Mouse (Mus musculus): Measurements from ENCODE around the gene Tmem263. TPM values are rescaled to one million over a fixed set of nuclear protein-coding genes. Genes with fewer than 3 reads are reported as not detected.

Gene Tmem263
- polyA plus RNA-seq (2012; fragmentation: generic; extraction: Trizol) = 12.6 TPM

GRCm38 (mm10) chr10:85102247-85103084, at the start of gene Tmem263, which contains the start of gene Fhl4:
TSS of gene Tmem263 (plus strand) at chr10:85102627.
TSS of gene Fhl4 (minus strand) at chr10:85102495.
- Histone ChIP-seq H3K4me3 (peak within 1 kb of the TSS; percentile 85), H3ac (ENCODE audit: control insufficient read depth, insufficient read length) (peak within 1 kb of the TSS; percentile 49), H3K79me2 (ENCODE audit: control insufficient read depth, insufficient read depth) (peaks cover 44% of the 10 kb centered on the region), H3K36me3 (ENCODE audit: control insufficient read depth, insufficient read depth) (no peaks in the 10 kb centered on the region), H3K4me2 (ENCODE audit: low read depth) (peak within 1 kb of the TSS; percentile 93), H3K27me3 (ENCODE audit: control insufficient read depth, insufficient read depth, insufficient read length) (no peaks in the 10 kb centered on the region)
- TF ChIP-seq E2F4 (IDR thresholded peaks at IDR 0.05; ENCODE audit: insufficient read depth) (peak; percentile 28), POLR2AphosphoS2 (IDR thresholded peaks at IDR 0.05; ENCODE audit: insufficient read length, low read depth) (peak; percentile 66), REST (IDR thresholded peaks at IDR 0.05; ENCODE audit: insufficient read depth, insufficient read length) (no peak), MYOG (IDR thresholded peaks at IDR 0.05; ENCODE audit: control insufficient read depth in 1 of 3, insufficient read depth in 1 of 3, insufficient read length in 2 of 3, low read depth in 2 of 3) (peak in 1 of 3 experiments; percentile 2), SRF (IDR thresholded peaks at IDR 0.05; ENCODE audit: control insufficient read depth, insufficient read length, low read depth) (no peak), USF1 (IDR thresholded peaks at IDR 0.05; ENCODE audit: low read depth) (no peak), POLR2A (IDR thresholded peaks at IDR 0.05; ENCODE audit: insufficient read length, low read depth) (peak; percentile 65)

- Histone ChIP-seq H3K79me2 (ENCODE audit: control insufficient read depth, insufficient read depth) (no peaks in the 10 kb centered on the region), H3K36me3 (ENCODE audit: control insufficient read depth, insufficient read depth) (no peaks in the 10 kb centered on the region), H3K4me3 (no peak overlapping the region), H3K4me2 (ENCODE audit: low read depth) (no peak overlapping the region), H3ac (ENCODE audit: control insufficient read depth, insufficient read length) (no peak overlapping the region), H3K27me3 (ENCODE audit: control insufficient read depth, insufficient read depth, insufficient read length) (peaks cover 5% of the 10 kb centered on the region)
- TF ChIP-seq E2F4 (IDR thresholded peaks at IDR 0.05; ENCODE audit: insufficient read depth) = no peak
Observed at GRCm38 (mm10) chr10:85054876-85055275, 47.6 kb upstream of the Tmem263 start.

GRCm38 (mm10) chr10:85071605-85072152, 30.7 kb upstream of the Tmem263 start:
- H3K27me3 ChIP-seq (ENCODE audit: control insufficient read depth, insufficient read depth, insufficient read length) = no peaks in the 10 kb centered on the region
- H3K4me3 ChIP-seq = no peak overlapping the region
- no peak overlapping the region for H3ac ChIP-seq (ENCODE audit: control insufficient read depth, insufficient read length)
- no peaks in the 10 kb centered on the region for H3K79me2 ChIP-seq (ENCODE audit: control insufficient read depth, insufficient read depth)
- TF ChIP-seq E2F4 (IDR thresholded peaks at IDR 0.05; ENCODE audit: insufficient read depth) = no peak
- TF ChIP-seq CEBPB (IDR thresholded peaks at IDR 0.05; ENCODE audit: insufficient read depth, poor library complexity, severe bottlenecking) = no peak
- TF ChIP-seq MAX (IDR thresholded peaks at IDR 0.05; ENCODE audit: low read depth) = no peak
- TF ChIP-seq REST (IDR thresholded peaks at IDR 0.05; ENCODE audit: insufficient read depth, insufficient read length) = no peak
- TF ChIP-seq MYOD1 (IDR thresholded peaks at IDR 0.05; ENCODE audit: control insufficient read depth in 1 of 3, insufficient read length in 2 of 3, low read depth in 2 of 3) = no peak
- no peak for TF ChIP-seq POLR2A (IDR thresholded peaks at IDR 0.05; ENCODE audit: insufficient read length, low read depth)
- TF ChIP-seq SRF (IDR thresholded peaks at IDR 0.05; ENCODE audit: control insufficient read depth, insufficient read length, low read depth) = no peak
- no peak for TF ChIP-seq MYOG (IDR thresholded peaks at IDR 0.05; ENCODE audit: control insufficient read depth in 1 of 3, insufficient read depth in 1 of 3, insufficient read length in 2 of 3, low read depth in 2 of 3)
- no peak for TF ChIP-seq TCF3 (IDR thresholded peaks at IDR 0.05; ENCODE audit: insufficient read length, low read depth)
- no peak for TF ChIP-seq USF1 (IDR thresholded peaks at IDR 0.05; ENCODE audit: low read depth)
- TF ChIP-seq TCF12 (IDR thresholded peaks at IDR 0.05; ENCODE audit: insufficient read depth, poor library complexity, severe bottlenecking) = no peak
- no peak for TF ChIP-seq POLR2AphosphoS2 (IDR thresholded peaks at IDR 0.05; ENCODE audit: insufficient read length, low read depth)
- H3K4me2 ChIP-seq (ENCODE audit: low read depth) = no peak overlapping the region
- no peaks in the 10 kb centered on the region for H3K36me3 ChIP-seq (ENCODE audit: control insufficient read depth, insufficient read depth)

GRCm38 (mm10) chr10:85101841-85102240, 586 bp upstream of the Tmem263 start:
- H3K79me2 ChIP-seq (ENCODE audit: control insufficient read depth, insufficient read depth) = peaks cover 38% of the 10 kb centered on the region
- TF ChIP-seq USF1 (IDR thresholded peaks at IDR 0.05; ENCODE audit: low read depth) (no peak), POLR2A (IDR thresholded peaks at IDR 0.05; ENCODE audit: insufficient read length, low read depth) (no peak), CEBPB (IDR thresholded peaks at IDR 0.05; ENCODE audit: insufficient read depth, poor library complexity, severe bottlenecking) (no peak), E2F4 (IDR thresholded peaks at IDR 0.05; ENCODE audit: insufficient read depth) (no peak), MYOD1 (IDR thresholded peaks at IDR 0.05; ENCODE audit: control insufficient read depth in 1 of 3, insufficient read length in 2 of 3, low read depth in 2 of 3) (no peak)
- H3K4me2 ChIP-seq (ENCODE audit: low read depth) = peak overlapping the region; percentile 93
- H3ac ChIP-seq (ENCODE audit: control insufficient read depth, insufficient read length) = peak overlapping the region; percentile 49
- H3K4me3 ChIP-seq = peak overlapping the region; percentile 85
- H3K27me3 ChIP-seq (ENCODE audit: control insufficient read depth, insufficient read depth, insufficient read length) = no peaks in the 10 kb centered on the region
- no peaks in the 10 kb centered on the region for H3K36me3 ChIP-seq (ENCODE audit: control insufficient read depth, insufficient read depth)

- H3K27me3 ChIP-seq (ENCODE audit: control insufficient read depth, insufficient read depth, insufficient read length) = no peaks in the 10 kb centered on the region
- peak overlapping the region; percentile 85 for H3K4me3 ChIP-seq
- H3ac ChIP-seq (ENCODE audit: control insufficient read depth, insufficient read length) = peak overlapping the region; percentile 49
- H3K4me2 ChIP-seq (ENCODE audit: low read depth) = peak overlapping the region; percentile 86
- TF ChIP-seq USF1 (IDR thresholded peaks at IDR 0.05; ENCODE audit: low read depth) = no peak
- TF ChIP-seq MYOG (IDR thresholded peaks at IDR 0.05; ENCODE audit: control insufficient read depth in 1 of 3, insufficient read depth in 1 of 3, insufficient read length in 2 of 3, low read depth in 2 of 3) = no peak
- TF ChIP-seq POLR2A (IDR thresholded peaks at IDR 0.05; ENCODE audit: insufficient read length, low read depth) = peak; percentile 29
- no peak for TF ChIP-seq CEBPB (IDR thresholded peaks at IDR 0.05; ENCODE audit: insufficient read depth, poor library complexity, severe bottlenecking)
- TF ChIP-seq E2F4 (IDR thresholded peaks at IDR 0.05; ENCODE audit: insufficient read depth) = no peak
- no peak for TF ChIP-seq TCF12 (IDR thresholded peaks at IDR 0.05; ENCODE audit: insufficient read depth, poor library complexity, severe bottlenecking)
- TF ChIP-seq TCF3 (IDR thresholded peaks at IDR 0.05; ENCODE audit: insufficient read length, low read depth) = no peak
- TF ChIP-seq MAX (IDR thresholded peaks at IDR 0.05; ENCODE audit: low read depth) = no peak
- TF ChIP-seq SRF (IDR thresholded peaks at IDR 0.05; ENCODE audit: control insufficient read depth, insufficient read length, low read depth) = no peak
- peaks cover 53% of the 10 kb centered on the region for H3K79me2 ChIP-seq (ENCODE audit: control insufficient read depth, insufficient read depth)
- H3K36me3 ChIP-seq (ENCODE audit: control insufficient read depth, insufficient read depth) = no peaks in the 10 kb centered on the region
Observed at GRCm38 (mm10) chr10:85103085-85103885, 858 bp downstream of the Tmem263 start.
